Mouse (Mus musculus) heart, postnatal 0 days (tissue): Measurements from ENCODE around the gene Aif1. TPM values are rescaled to one million over a fixed set of nuclear protein-coding genes. Genes with fewer than 3 reads are reported as not detected.

Experiments used
- ATAC-seq: fragments of 200-750 bp; cut with Nextera tagmentation; 2 replicates; pipeline ENCODE4 v1.8.0; 2017; ENCODE audit warnings: low read depth, moderate number of reproducible peaks, moderate library complexity; ENCODE audit not compliant: insufficient read depth
- DNase-seq: peaks from one replicate; pipeline ENCODE4 v3.0.0-alpha.2; 2016; ENCODE audit warnings: low spot score
- H3K27ac ChIP-seq: fragments of 300-500 bp; sonication (generic); 2 replicates; pipeline ENCODE4 v1.5.1; 2014; ENCODE audit warnings: low read depth, mild to moderate bottlenecking
- H3K27me3 ChIP-seq: fragments of 300-500 bp; sonication (generic); 2 replicates; pipeline ENCODE4 v1.6.1; 2014; ENCODE audit warnings: low read length, mixed read lengths; ENCODE audit not compliant: control insufficient read depth, insufficient read depth
- H3K36me3 ChIP-seq: fragments of 300-500 bp; sonication (generic); replicated peaks from 2 replicates; pipeline ENCODE4 v1.6.1; 2014; ENCODE audit warnings: low read length, mixed read lengths; ENCODE audit not compliant: control insufficient read depth, insufficient read depth
- H3K4me1 ChIP-seq: fragments of 300-500 bp; sonication (generic); 2 replicates; pipeline ENCODE4 v1.6.1; 2014; ENCODE audit warnings: antibody characterized with exemption; ENCODE audit not compliant: control insufficient read depth, insufficient read depth
- H3K4me2 ChIP-seq: fragments of 300-500 bp; sonication (generic); 2 replicates; pipeline ENCODE4 v1.6.1; 2014; ENCODE audit warnings: low read depth, mild to moderate bottlenecking, low read length, moderate library complexity
- H3K4me3 ChIP-seq: fragments of 300-500 bp; sonication (generic); 2 replicates; pipeline ENCODE4 v1.5.1; 2014; ENCODE audit warnings: low read depth, low read length
- H3K9ac ChIP-seq: fragments of 300-500 bp; sonication (generic); replicated peaks from 2 replicates; pipeline ENCODE4 v1.6.1; 2014; ENCODE audit warnings: low read depth, low read length, mixed read lengths
- H3K9me3 ChIP-seq: fragments of 300-500 bp; sonication (generic); replicated peaks from 2 replicates; pipeline ENCODE4 v1.6.1; 2016; ENCODE audit warnings: low read length; ENCODE audit not compliant: control insufficient read depth
- CTCF ChIP-seq: IDR thresholded peaks from 2 replicates; pipeline ENCODE4 v1.5.1; 2016; ENCODE audit warnings: antibody characterized with exemption, control low read depth, low read depth
- EP300 ChIP-seq: IDR thresholded peaks from 2 replicates; pipeline ENCODE4 v1.6.1; 2016; ENCODE audit warnings: antibody characterized with exemption, low read depth
- WGBS: fragments of 180-500 bp; shearing (Covaris S2); extraction: QIAGEN DNeasy Blood & Tissue Kit; methylation state at CpG from one replicate; pipeline ENCODE4 v1.1.7; 2014; 5-methylcytosine and 5-hydroxymethylcytosine counted together
- polyA plus RNA-seq: library from polyadenylated mRNA; unstranded; fragments of >200 nt; fragmentation: Nextera tagmentation; extraction: Ambion mirVana; gene quantifications from 2 replicates; pipeline ENCODE4 v1.2.1, GENCODE M21; 2015
- total RNA-seq: library from RNA; depleted of rRNA; stranded (reverse); fragments of >200 nt; gene quantifications from 2 replicates; pipeline ENCODE4 v1.2.3, GENCODE M21; 2014; ENCODE audit warnings: low replicate concordance

The Aif1 gene
- total and polyA plus RNA-seq, 2 experiments from 2014 or later = 1.8 to 7.5 TPM

DNA sequence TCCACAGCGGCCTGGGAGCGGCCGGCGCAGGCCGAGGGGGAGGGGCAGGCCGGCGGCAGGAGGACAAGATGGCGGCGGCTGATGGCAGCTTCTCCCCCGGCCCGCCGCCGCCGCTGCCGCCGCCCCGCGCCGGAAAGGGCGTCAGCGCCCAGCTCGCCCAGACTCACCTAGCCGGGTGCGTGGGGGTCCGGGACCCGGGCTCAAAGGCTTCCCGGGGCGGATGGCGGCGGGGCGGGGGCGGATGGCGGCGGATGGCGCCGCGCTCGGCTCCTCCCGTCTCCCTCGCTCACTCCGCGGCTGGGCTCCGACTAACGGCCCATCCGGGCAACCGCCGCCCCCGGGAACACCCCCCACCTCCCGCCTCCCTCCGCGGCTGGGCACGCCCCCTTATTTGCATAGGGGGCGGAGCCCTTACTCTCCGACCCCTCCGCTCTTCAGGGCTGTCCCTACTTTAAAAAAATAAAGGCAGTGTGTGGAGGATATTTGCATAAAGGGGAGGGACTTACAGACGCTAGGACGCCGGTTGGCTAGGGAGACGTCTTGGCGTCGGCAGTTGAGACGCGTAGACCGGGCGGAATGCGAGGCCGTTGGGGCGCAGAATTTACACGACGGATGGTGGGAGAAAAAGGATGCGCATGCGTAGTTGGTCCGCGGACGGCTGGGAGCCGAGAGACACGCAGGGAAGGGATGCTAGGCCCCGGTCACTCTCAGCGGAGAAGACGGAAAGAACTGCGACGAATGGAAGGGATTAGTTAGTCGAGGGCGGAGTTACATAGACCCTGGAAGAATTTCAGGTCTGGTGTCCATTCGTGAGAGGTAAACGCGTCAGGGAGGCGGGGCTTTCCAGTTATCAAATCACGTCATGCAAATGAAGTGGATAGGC, 11.1 kb downstream of the Aif1 start, which contains the start of gene Prrc2a:
Gene Prrc2a (minus strand): TSS at position 330 of the 883 bp plus-strand sequence.
- Histone ChIP-seq H3K27me3 (no peaks in the 10 kb centered on the region), H3K4me3 (peak within 1 kb of the TSS; percentile 100), H3K9ac (peak within 1 kb of the TSS; percentile 100), H3K9me3 (no peaks in the 10 kb centered on the region), H3K4me1 (peaks cover 23% of the 10 kb centered on the region), H3K27ac (peak within 1 kb of the TSS; percentile 99), H3K4me2 (peak within 1 kb of the TSS; percentile 85), H3K36me3 (peaks cover 23% of the 10 kb centered on the region)
- DNase-seq = peak; percentile 100
- TF ChIP-seq EP300 (peak; percentile 55; the same call in 1 of the 2 replicates), CTCF (no peak)
- under 1% methylated on average over 43 of the region's 89 CpGs for WGBS
- peak; percentile 94 for ATAC-seq

DNA sequence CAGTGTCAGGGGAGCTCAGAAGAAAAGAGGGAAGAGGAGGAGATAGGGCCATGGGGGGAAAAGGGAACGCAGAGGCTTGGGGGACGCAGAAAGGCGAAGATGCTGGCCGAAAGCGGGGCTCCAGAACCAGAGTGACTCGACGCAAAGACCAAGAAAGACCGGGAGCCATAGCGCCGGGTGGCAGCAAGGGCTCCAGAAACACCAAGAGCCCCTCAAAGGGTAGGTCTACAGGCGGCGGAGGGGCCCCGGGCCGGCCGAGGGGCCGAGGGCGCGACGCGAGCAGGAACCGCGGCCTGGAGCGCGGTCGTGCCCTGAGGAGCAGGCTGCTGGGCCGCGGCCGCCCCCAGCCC, 11.7 kb downstream of the Aif1 start:
- Histone ChIP-seq H3K4me1 (peaks cover 23% of the 10 kb centered on the region), H3K27ac (peak overlapping the region; percentile 99), H3K9ac (peak overlapping the region; percentile 100), H3K27me3 (no peaks in the 10 kb centered on the region), H3K4me3 (peak overlapping the region; percentile 100), H3K9me3 (no peaks in the 10 kb centered on the region), H3K4me2 (peak overlapping the region; percentile 85), H3K36me3 (peaks cover 30% of the 10 kb centered on the region)
- WGBS = under 1% methylated on average over 19 of the region's 28 CpGs
- ATAC-seq = no peak
- no peak for DNase-seq
- no peak for TF ChIP-seq CTCF
- no peak for TF ChIP-seq EP300

DNA sequence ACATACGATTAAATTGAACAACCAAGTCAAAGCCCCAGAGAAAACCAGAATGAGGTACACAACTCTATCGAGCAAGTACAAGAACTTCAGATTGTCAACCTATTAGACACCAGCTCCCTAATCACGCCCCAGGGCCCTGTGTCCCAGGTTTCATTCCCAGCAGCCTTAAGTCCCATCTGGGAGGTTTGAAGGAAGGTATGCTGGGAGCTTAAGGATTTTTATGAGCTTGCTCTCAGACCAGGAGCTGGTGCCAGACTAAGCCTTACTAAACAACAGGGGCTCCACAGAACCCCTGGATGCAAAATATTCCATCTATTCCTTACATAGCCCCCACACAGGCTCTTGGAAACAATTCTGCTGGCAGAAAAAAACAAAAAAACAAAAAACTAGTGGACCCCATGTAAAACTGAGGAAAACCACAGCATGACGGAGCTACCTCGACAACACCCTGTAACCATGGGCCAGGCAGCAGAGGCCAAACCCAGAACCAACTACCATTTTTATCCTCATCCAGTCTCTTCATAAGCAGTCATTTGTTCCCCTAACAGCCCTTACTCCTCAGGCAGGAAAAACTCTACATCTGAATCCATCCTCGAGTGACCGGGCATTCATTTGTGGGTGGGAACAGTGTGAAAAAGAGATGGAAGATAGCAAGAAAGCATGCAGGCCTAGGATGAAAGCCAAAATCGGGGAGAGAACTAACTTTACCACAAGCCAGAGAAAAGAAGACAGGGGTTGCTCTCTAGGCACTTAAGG, 12.4 kb downstream of the Aif1 start:
- Histone ChIP-seq H3K4me3 (peak overlapping the region; percentile 100), H3K4me2 (peak overlapping the region; percentile 85), H3K4me1 (peaks cover 23% of the 10 kb centered on the region), H3K9me3 (no peaks in the 10 kb centered on the region), H3K36me3 (peaks cover 36% of the 10 kb centered on the region), H3K27ac (peak overlapping the region; percentile 99), H3K27me3 (no peaks in the 10 kb centered on the region), H3K9ac (peak overlapping the region; percentile 100)
- no peak for ATAC-seq
- peak; percentile 42 for DNase-seq
- no peak for TF ChIP-seq EP300
- no peak for TF ChIP-seq CTCF
- WGBS = 4% methylated on average over 8 of the region's 8 CpGs

DNA sequence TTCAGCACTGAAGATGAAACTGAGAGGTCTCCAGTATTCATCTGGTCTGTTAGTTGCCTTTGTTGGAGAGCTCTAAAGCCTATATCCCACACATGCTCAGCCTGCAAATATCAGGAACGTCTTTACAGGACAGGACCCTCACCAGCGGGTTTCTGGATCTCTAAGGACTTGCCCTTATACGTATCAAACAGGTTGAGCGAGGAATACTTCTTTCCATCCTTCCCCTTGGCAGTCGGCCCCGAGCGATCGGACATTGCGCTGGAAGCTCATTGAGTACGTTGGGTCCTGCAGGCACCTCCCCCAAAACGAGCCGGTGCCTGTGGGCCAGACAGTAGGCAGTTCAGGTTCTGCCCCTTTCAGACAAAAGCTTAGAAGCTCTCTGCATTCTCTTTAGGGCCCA, 13.1 kb downstream of the Aif1 start:
- peak overlapping the region; percentile 100 for H3K4me3 ChIP-seq
- peak overlapping the region; percentile 18; the same call in 1 of the 2 replicates for H3K27ac ChIP-seq

DNA sequence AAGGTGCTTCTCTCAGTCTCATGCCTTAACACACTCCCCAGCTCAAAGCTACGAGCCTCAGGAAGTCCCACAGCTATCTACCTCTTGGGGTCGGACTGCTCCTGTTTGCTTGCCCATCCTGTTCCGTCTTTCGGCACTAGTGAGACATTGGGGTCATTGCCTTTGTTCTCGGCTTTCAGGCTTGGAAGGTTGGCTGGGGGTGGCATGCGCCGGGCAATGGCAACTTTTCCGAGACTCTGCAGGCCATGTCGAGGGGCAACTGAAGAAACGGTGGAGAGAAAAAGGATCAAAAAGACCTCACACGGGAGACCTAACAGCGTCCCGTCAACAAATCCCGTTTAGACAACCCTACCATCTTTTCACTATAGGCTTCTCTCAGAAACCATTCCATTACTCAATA, 13.7 kb downstream of the Aif1 start:
- peak overlapping the region; percentile 85 for H3K4me2 ChIP-seq
- DNase-seq = no peak
- peak overlapping the region; percentile 100 for H3K9ac ChIP-seq
- peaks cover 50% of the 10 kb centered on the region for H3K36me3 ChIP-seq
- WGBS = 61% methylated on average over 14 of the region's 14 CpGs
- H3K27ac ChIP-seq = no peak overlapping the region
- H3K27me3 ChIP-seq = no peaks in the 10 kb centered on the region
- ATAC-seq = no peak
- TF ChIP-seq CTCF (no peak), EP300 (no peak)
- peaks cover 23% of the 10 kb centered on the region for H3K4me1 ChIP-seq
- no peak overlapping the region for H3K4me3 ChIP-seq
- no peaks in the 10 kb centered on the region for H3K9me3 ChIP-seq

More for the DNA sequence above, 13.1 kb downstream of the Aif1 start:
- Histone ChIP-seq H3K36me3 (peaks cover 44% of the 10 kb centered on the region), H3K4me1 (peaks cover 23% of the 10 kb centered on the region), H3K9ac (peak overlapping the region; percentile 100), H3K9me3 (no peaks in the 10 kb centered on the region), H3K4me2 (peak overlapping the region; percentile 85), H3K27me3 (no peaks in the 10 kb centered on the region)
- ATAC-seq = no peak
- TF ChIP-seq EP300 = no peak
- TF ChIP-seq CTCF = no peak
- DNase-seq = no peak
- 10% methylated on average over 12 of the region's 12 CpGs for WGBS
